Mouse (Mus musculus): ENCODE measurements around the gene Aars2.

Aars2 gene

GRCm38 (mm10) chr17:45506700-45507189 is at the start of gene Aars2:
Gene Aars2 (plus strand): TSS chr17:45506841.
- DNase-seq, result peak; percentile 95

DNA sequence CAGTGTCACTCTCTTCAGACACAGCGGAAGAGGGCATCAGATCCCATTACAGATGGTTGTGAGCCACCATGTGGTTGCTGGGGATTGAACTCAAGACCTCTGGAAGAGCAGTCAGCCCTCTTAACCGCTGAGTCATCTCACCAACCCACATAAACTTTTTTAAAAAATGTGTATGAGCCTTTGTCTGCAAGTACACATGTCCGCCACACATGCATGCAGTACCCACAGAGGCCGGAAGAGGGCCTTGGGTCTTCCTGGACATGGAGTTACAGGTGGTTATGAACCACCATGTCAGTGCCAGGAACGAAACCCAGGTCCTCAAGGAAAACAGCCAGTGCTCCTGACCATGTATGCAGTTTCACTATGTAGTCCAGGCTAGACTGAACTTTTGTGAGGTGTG is 49.2 kb upstream of the Aars2 start:
- DNase-seq, result no peak

GRCm38 (mm10) chr17:45458516-45458915 is 48.1 kb upstream of the Aars2 start:
- DNase-seq, result no peak

- no peak for DNase-seq
These were observed 47.6 kb upstream of the Aars2 start for GRCm38 (mm10) chr17:45459062-45459461.

DNA sequence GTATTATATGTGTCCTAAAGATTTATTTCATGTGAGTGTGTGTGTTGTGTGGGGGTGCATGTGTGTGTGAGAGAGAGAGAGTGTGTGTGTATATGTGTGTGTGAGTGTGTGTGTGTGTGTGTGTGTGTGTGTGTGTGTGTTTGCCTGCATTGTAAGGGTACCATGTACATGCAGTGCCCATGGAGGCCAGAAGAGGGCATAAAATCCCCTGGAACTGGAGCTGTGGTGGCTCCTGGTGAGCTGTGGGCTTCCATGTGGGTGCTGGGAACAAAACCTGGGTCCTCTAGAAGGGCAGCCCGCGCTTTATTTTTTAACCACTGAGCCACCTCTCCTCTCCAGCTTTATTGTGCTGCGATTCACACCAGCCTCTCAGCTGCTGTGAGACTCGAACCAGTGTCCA is 44.1 kb upstream of the Aars2 start:
- DNase-seq, result no peak

- no peak for DNase-seq
These were observed 42.4 kb upstream of the Aars2 start for GRCm38 (mm10) chr17:45464255-45464654.

DNA sequence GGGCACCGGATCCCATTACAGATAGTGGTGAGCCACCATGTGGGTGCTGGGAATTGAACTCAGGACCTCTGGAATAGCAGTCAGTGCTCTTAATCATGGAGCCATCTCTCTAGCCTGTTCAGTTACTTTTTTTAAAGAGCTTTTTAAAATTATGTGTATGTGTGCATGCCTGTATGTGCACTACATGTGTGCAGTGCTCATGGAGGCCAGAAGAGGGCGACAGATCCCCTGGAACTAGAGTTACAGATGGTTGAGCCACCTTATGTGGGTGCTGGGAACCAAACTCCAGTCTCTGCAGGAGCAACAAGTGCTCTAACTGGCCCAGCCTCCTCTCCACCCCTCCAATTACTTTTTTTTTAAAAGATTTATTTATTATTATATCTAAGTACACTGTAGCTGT is 39.9 kb upstream of the Aars2 start:
- DNase-seq, result no peak

- no peak for DNase-seq
These were observed 38.3 kb upstream of the Aars2 start for GRCm38 (mm10) chr17:45468302-45468701.

GRCm38 (mm10) chr17:45470726-45471125 is 35.9 kb upstream of the Aars2 start:
- no peak for DNase-seq

GRCm38 (mm10) chr17:45473667-45474066 is 33.0 kb upstream of the Aars2 start:
- no peak for DNase-seq

DNA sequence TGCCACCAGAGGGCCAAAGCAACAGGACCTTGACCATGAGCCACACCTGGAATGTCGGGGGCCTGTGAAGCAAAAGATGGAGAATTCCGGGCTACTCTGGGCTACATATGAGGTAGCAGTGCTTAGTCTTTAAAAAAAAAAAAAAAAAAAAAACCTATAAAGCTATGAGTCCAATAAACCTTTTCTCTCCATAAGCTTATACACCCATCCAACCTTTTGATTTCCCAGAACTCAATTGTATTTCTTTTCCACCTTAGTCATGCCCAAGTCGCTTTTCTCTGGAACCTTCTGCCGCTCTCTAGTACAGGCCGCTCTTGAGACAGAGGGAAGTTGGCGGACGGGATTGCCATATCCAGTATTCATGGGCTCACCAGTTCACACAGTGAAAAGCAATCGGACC is 32.5 kb upstream of the Aars2 start:
- no peak for DNase-seq

- DNase-seq, result peak; percentile 35
These were observed 31.8 kb upstream of the Aars2 start, which contains the start of gene Spats1 for GRCm38 (mm10) chr17:45474669-45475465. Gene Spats1 (minus strand): TSS chr17:45475415.

- peak; percentile 74 for DNase-seq
These were observed 28.3 kb upstream of the Aars2 start for GRCm38 (mm10) chr17:45478234-45478825.

GRCm38 (mm10) chr17:45480429-45480828 is 26.2 kb upstream of the Aars2 start:
- no peak for DNase-seq

DNA sequence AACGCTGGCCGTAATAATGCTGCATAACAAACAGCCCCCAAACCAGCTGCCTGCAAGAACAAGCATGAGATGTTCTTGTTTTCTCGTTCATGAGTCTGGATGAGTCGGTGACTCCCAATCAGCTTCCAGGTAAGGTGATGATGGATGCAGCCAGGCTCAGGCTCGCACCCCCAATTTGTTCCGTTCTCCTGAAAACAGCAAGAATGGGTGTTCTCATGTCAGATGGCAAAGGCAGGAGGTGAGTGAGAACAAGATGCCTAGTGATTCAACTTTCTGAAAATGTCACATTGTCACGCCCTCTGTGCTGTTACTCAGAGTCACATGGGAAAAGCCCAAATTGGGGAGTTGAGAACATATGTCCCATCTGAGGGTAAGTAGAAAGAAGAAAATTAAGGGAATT is 21.1 kb upstream of the Aars2 start:
- no peak for DNase-seq

GRCm38 (mm10) chr17:45487216-45487615 is 19.4 kb upstream of the Aars2 start:
- DNase-seq, result no peak

DNA sequence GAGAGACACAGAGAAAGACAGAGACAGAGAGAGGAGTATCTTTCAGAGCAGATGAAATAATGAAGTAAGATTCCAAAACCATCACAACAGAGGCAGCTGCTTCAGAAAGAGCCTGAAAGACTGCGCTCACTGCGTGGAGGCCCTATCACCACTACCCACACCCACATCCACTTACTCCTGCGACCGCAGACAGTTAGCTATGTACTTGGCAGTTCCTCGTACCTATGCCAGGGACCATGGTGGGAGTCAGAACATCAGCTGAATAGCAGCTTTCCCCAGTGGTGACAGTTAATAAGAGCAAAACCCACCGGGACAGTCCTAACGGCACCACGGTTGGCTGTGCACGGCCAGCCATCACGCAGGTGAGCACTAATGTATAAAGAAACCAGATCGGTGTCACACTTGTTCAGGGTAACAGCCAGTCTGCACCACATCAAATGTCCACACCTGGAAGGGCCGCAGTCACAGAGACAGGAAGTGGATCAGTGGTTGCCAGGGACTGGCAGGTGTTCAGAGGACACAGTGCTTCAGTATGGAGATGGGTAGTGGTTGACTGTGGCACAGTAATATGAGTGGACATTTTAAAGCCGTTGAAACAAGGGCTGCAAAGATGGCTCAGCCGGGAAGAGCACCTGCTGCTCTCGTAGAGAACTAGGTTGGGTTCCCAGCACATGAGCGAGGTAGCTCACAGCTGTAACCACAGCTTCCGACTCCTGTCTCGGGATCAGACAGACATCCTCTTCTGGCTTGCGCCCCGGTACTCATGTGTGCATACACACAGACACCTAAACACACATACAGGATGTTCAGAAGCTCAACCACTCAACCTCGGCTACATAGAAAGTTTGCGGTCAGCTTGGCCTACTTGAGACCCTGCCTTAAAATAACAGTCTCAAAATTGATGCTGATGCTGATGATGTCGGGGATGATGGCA is 18.1 kb upstream of the Aars2 start:
- no peak for DNase-seq

- no peak for DNase-seq
These were observed 16.9 kb upstream of the Aars2 start for GRCm38 (mm10) chr17:45489736-45490135.

DNA sequence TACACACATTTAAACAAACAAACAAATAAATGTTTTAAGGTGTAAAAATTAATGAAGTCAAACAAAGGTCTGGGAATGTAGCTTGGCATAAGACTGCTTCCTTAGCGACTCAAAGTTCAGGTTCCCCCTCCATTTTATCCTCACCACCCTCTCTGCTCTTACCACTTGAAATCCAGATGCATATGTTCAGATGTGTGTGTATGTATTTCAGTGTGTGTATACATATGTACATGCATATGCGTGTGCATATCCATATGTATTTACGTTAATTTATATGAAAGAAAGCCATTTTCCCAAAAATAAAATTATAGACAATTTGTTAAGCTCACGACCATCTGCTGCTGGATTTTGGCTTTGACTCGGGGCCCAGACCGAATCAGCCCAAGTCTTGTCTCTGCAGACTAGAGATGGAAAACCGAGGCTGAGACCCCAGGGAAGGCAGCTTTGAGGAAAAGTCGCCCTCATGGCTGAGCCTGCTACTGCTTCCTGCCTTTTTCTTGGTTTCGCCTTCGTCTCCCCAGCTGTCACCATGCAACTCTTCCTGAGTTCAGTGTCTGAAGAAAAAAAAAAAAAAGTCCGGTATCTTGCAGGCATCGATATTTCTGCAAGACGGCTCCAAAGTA is 16.0 kb upstream of the Aars2 start:
- no peak for DNase-seq

DNA sequence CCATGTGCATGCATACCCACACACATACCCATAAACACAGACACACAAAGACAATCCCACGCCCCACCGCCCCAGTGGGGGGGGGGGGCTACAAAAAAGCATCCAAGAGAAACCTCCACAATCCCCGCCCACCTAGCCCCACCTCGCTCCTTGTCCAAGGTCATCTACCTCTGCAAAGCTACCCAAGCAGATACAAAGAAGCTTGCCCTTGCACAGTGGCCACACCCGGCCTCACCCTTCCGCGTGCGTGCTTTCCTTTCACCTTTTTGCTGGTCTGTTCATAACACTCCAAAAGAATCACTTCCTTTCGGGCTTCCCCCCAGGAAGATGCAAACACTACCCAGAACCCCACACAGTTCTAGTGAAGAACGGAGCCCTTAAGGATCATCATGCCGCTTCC is 11.2 kb upstream of the Aars2 start:
- DNase-seq, result no peak

GRCm38 (mm10) chr17:45498397-45498796 is 8.2 kb upstream of the Aars2 start:
- no peak for DNase-seq

GRCm38 (mm10) chr17:45499516-45499915 is 7.1 kb upstream of the Aars2 start:
- no peak for DNase-seq

DNA sequence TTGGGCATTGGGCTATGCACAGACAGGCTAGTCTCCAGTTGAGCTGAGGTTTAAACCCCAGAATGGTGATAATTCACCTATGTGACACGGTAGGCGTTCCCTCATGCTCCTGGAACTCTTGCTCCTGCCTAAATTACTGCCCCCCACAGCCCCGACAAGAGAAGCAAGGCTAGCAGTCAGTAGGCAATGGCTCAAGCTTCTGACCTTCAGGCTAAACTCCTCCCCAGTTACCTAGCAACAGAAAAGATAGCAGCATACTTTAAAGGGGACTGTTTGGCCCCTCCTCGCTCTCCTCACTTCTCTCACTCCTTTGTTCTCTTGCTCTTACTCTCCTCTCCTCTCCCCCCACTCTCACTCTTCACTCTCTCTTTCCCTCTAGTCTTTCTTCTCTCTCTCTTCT is 5.7 kb upstream of the Aars2 start:
- no peak for DNase-seq
